Mouse (Mus musculus): ENCODE data around the gene Rrm1. TPM values are rescaled to one million over a fixed set of nuclear protein-coding genes. Genes with fewer than 3 reads are reported as not detected.
A peak's percentile ranks its signal among the peaks of the same experiment; 100 is the strongest.
"Not testable (repeated sequence)": the region's sequence is repeated elsewhere in the genome, so short reads cannot be mapped to it uniquely, and the experiment has no call there.

Rrm1 gene
- polyA plus RNA-seq, 1 experiment from 2014 or later: 115 TPM

GRCm38 (mm10) chr7:102479368-102480078 lies 38.0 kb downstream of the Rrm1 start:
- H3K4me1 ChIP-seq: no peaks in the 10 kb centered on the region
- no peaks in the 10 kb centered on the region for H3K9me3 ChIP-seq
- H3K4me2 ChIP-seq (replicated peaks): no peak overlapping the region
- 77% methylated on average over 5 of the region's 5 CpGs for WGBS
- H3K4me3 ChIP-seq: no peak overlapping the region
- no peaks in the 10 kb centered on the region for H3K36me3 ChIP-seq
- ATAC-seq (ENCODE audit: low FRiP score, low read depth): no peak
- H3K27ac ChIP-seq: no peak overlapping the region
- no peak overlapping the region for H3K9ac ChIP-seq
- no peaks in the 10 kb centered on the region for H3K27me3 ChIP-seq (replicated peaks)

- H3K4me3 ChIP-seq: no peak overlapping the region
- WGBS: 88% methylated on average over 4 of the region's 4 CpGs
- no peak overlapping the region for H3K4me2 ChIP-seq (replicated peaks)
- no peak overlapping the region for H3K9ac ChIP-seq
- H3K4me1 ChIP-seq: no peaks in the 10 kb centered on the region
- no peaks in the 10 kb centered on the region for H3K27me3 ChIP-seq (replicated peaks)
- no peaks in the 10 kb centered on the region for H3K36me3 ChIP-seq
- H3K9me3 ChIP-seq: no peaks in the 10 kb centered on the region
- H3K27ac ChIP-seq: no peak overlapping the region
- ATAC-seq (ENCODE audit: low FRiP score, low read depth): no peak
These were observed 39.3 kb downstream of the Rrm1 start for GRCm38 (mm10) chr7:102480821-102481220.

GRCm38 (mm10) chr7:102481579-102481978 lies 40.1 kb downstream of the Rrm1 start, which contains the start of gene Olfr543:
TSS of gene Olfr543 (minus strand) at chr7:102481679.
- no peak within 1 kb of the TSS for H3K9ac ChIP-seq
- H3K27ac ChIP-seq: no peak within 1 kb of the TSS
- no peak for ATAC-seq (ENCODE audit: low FRiP score, low read depth)
- no peaks in the 10 kb centered on the region for H3K9me3 ChIP-seq
- 93% methylated on average over 4 of the region's 4 CpGs for WGBS
- no peak within 1 kb of the TSS for H3K4me3 ChIP-seq
- no peaks in the 10 kb centered on the region for H3K27me3 ChIP-seq (replicated peaks)
- H3K4me1 ChIP-seq: no peaks in the 10 kb centered on the region
- H3K4me2 ChIP-seq (replicated peaks): no peak within 1 kb of the TSS
- H3K36me3 ChIP-seq: no peaks in the 10 kb centered on the region

- WGBS: 89% methylated on average over 2 of the region's 2 CpGs
- Histone ChIP-seq H3K4me1 (no peaks in the 10 kb centered on the region), H3K4me3 (no peak overlapping the region), H3K27me3 (replicated peaks) (no peaks in the 10 kb centered on the region), H3K9me3 (no peaks in the 10 kb centered on the region), H3K9ac (no peak overlapping the region), H3K4me2 (replicated peaks) (no peak overlapping the region), H3K27ac (no peak overlapping the region), H3K36me3 (no peaks in the 10 kb centered on the region)
- no peak for ATAC-seq (ENCODE audit: low FRiP score, low read depth)
These were observed 42.2 kb downstream of the Rrm1 start for GRCm38 (mm10) chr7:102483665-102484064.

GRCm38 (mm10) chr7:102484766-102485165 lies 43.3 kb downstream of the Rrm1 start:
- not testable (repeated sequence) for ATAC-seq (ENCODE audit: low FRiP score, low read depth); H3K27ac ChIP-seq
- WGBS: 66% methylated on average over 8 of the region's 8 CpGs

GRCm38 (mm10) chr7:102486105-102486504 lies 44.6 kb downstream of the Rrm1 start:
- Histone ChIP-seq H3K9ac (no peak overlapping the region), H3K27me3 (replicated peaks) (no peaks in the 10 kb centered on the region), H3K4me2 (replicated peaks) (no peak overlapping the region), H3K36me3 (no peaks in the 10 kb centered on the region), H3K4me3 (no peak overlapping the region), H3K9me3 (no peaks in the 10 kb centered on the region), H3K4me1 (no peaks in the 10 kb centered on the region), H3K27ac (no peak overlapping the region)
- no peak for ATAC-seq (ENCODE audit: low FRiP score, low read depth)
- 78% methylated on average over 1 of the region's 1 CpGs for WGBS

More at GRCm38 (mm10) chr7:102484766-102485165, 43.3 kb downstream of the Rrm1 start:
- H3K9me3 ChIP-seq; H3K4me3 ChIP-seq; H3K4me1 ChIP-seq; H3K9ac ChIP-seq; H3K36me3 ChIP-seq; H3K4me2 ChIP-seq (replicated peaks); H3K27me3 ChIP-seq (replicated peaks): not testable (repeated sequence)

- ATAC-seq (ENCODE audit: low FRiP score, low read depth): no peak
- Histone ChIP-seq H3K4me1 (no peaks in the 10 kb centered on the region), H3K4me2 (replicated peaks) (no peak within 1 kb of the TSS), H3K9ac (no peak within 1 kb of the TSS), H3K27me3 (replicated peaks) (no peaks in the 10 kb centered on the region), H3K36me3 (no peaks in the 10 kb centered on the region), H3K9me3 (no peaks in the 10 kb centered on the region), H3K4me3 (no peak within 1 kb of the TSS), H3K27ac (no peak within 1 kb of the TSS)
- 67% methylated on average over 1 of the region's 1 CpGs for WGBS
These were observed 46.7 kb downstream of the Rrm1 start, which contains the start of gene Olfr544 for GRCm38 (mm10) chr7:102488161-102488560. TSS of gene Olfr544 (minus strand) at chr7:102488313.

- not testable (repeated sequence) for ATAC-seq (ENCODE audit: low FRiP score, low read depth); H3K4me3 ChIP-seq; H3K36me3 ChIP-seq; H3K9me3 ChIP-seq; H3K4me2 ChIP-seq (replicated peaks); H3K4me1 ChIP-seq; H3K27me3 ChIP-seq (replicated peaks); H3K27ac ChIP-seq; H3K9ac ChIP-seq
- 55% methylated on average over 7 of the region's 7 CpGs for WGBS
These were observed 52.9 kb downstream of the Rrm1 start for GRCm38 (mm10) chr7:102494416-102494815.

- Histone ChIP-seq H3K27ac (no peak within 1 kb of the TSS), H3K4me3 (no peak within 1 kb of the TSS), H3K9me3 (no peaks in the 10 kb centered on the region), H3K27me3 (replicated peaks) (no peaks in the 10 kb centered on the region), H3K4me1 (no peaks in the 10 kb centered on the region), H3K4me2 (replicated peaks) (no peak within 1 kb of the TSS), H3K36me3 (no peaks in the 10 kb centered on the region), H3K9ac (no peak within 1 kb of the TSS)
- ATAC-seq (ENCODE audit: low FRiP score, low read depth): no peak
- WGBS: 71% methylated on average over 3 of the region's 3 CpGs
These were observed 58.0 kb downstream of the Rrm1 start, which contains the start of gene Olfr545 for GRCm38 (mm10) chr7:102499473-102499872. TSS of gene Olfr545 (minus strand) at chr7:102499573.

- Histone ChIP-seq H3K27ac (no peak overlapping the region), H3K27me3 (replicated peaks) (no peaks in the 10 kb centered on the region), H3K36me3 (no peaks in the 10 kb centered on the region), H3K9me3 (no peaks in the 10 kb centered on the region), H3K4me1 (no peaks in the 10 kb centered on the region), H3K4me3 (no peak overlapping the region), H3K4me2 (replicated peaks) (no peak overlapping the region), H3K9ac (no peak overlapping the region)
- WGBS: 82% methylated on average over 5 of the region's 5 CpGs
- ATAC-seq (ENCODE audit: low FRiP score, low read depth): no peak
These were observed 60.5 kb downstream of the Rrm1 start for GRCm38 (mm10) chr7:102501986-102502385.

GRCm38 (mm10) chr7:102506848-102507247 lies 65.4 kb downstream of the Rrm1 start:
- Histone ChIP-seq H3K4me1 (no peaks in the 10 kb centered on the region), H3K4me2 (replicated peaks) (no peak overlapping the region), H3K4me3 (no peak overlapping the region), H3K27ac (no peak overlapping the region), H3K9me3 (no peaks in the 10 kb centered on the region), H3K9ac (no peak overlapping the region), H3K27me3 (replicated peaks) (no peaks in the 10 kb centered on the region), H3K36me3 (no peaks in the 10 kb centered on the region)
- 51% methylated on average over 3 of the region's 3 CpGs for WGBS
- peak; percentile 77 for ATAC-seq (ENCODE audit: low FRiP score, low read depth)

GRCm38 (mm10) chr7:102508066-102508465 lies 66.6 kb downstream of the Rrm1 start:
- H3K36me3 ChIP-seq: no peaks in the 10 kb centered on the region
- no peak overlapping the region for H3K27ac ChIP-seq
- ATAC-seq (ENCODE audit: low FRiP score, low read depth): no peak
- peaks cover 4% of the 10 kb centered on the region; the same call in 1 of the 2 replicates for H3K4me1 ChIP-seq
- no peak overlapping the region for H3K9ac ChIP-seq
- 89% methylated on average over 9 of the region's 9 CpGs for WGBS
- no peaks in the 10 kb centered on the region for H3K9me3 ChIP-seq
- no peak overlapping the region for H3K4me2 ChIP-seq (replicated peaks)
- no peak overlapping the region for H3K4me3 ChIP-seq
- no peaks in the 10 kb centered on the region for H3K27me3 ChIP-seq (replicated peaks)

GRCm38 (mm10) chr7:102508666-102509065 lies 67.2 kb downstream of the Rrm1 start:
- Histone ChIP-seq H3K36me3 (no peaks in the 10 kb centered on the region), H3K4me3 (no peak overlapping the region), H3K4me1 (peaks cover 4% of the 10 kb centered on the region; the same call in 1 of the 2 replicates), H3K27ac (no peak overlapping the region), H3K9me3 (no peaks in the 10 kb centered on the region), H3K9ac (no peak overlapping the region), H3K27me3 (replicated peaks) (no peaks in the 10 kb centered on the region), H3K4me2 (replicated peaks) (no peak overlapping the region)
- no peak for ATAC-seq (ENCODE audit: low FRiP score, low read depth)
- 88% methylated on average over 6 of the region's 6 CpGs for WGBS

All from neural tube, embryonic 12.5 days (tissue).